Mouse (Mus musculus) heart, adult 11 months (tissue): ENCODE results near the gene Slc22a17.
A peak's percentile ranks its signal among the peaks of the same experiment; 100 is the strongest.
"Not testable (repeated sequence)": the region's sequence is repeated elsewhere in the genome, so short reads cannot be mapped to it uniquely, and the experiment has no call there.

Experiments used
- DNase-seq: peaks from one replicate; pipeline ENCODE4 v3.0.0; 2022

Slc22a17 gene

GRCm38 (mm10) chr14:54912886-54913285 is at the start of gene Slc22a17:
TSS of gene Slc22a17 (minus strand) at chr14:54913132.
- DNase-seq = peak; percentile 98

- no peak for DNase-seq
Observed at GRCm38 (mm10) chr14:54962714-54963113, 49.8 kb upstream of the Slc22a17 start.

GRCm38 (mm10) chr14:54961487-54961886 is 48.6 kb upstream of the Slc22a17 start:
- DNase-seq = no peak

GRCm38 (mm10) chr14:54960769-54961168 is 47.8 kb upstream of the Slc22a17 start:
- DNase-seq = no peak

GRCm38 (mm10) chr14:54959853-54960613 is 47.1 kb upstream of the Slc22a17 start:
- DNase-seq = peak; percentile 94

GRCm38 (mm10) chr14:54959197-54959596 is 46.3 kb upstream of the Slc22a17 start:
- no peak for DNase-seq

GRCm38 (mm10) chr14:54958503-54958902 is 45.6 kb upstream of the Slc22a17 start:
- no peak for DNase-seq

- no peak for DNase-seq
Observed at GRCm38 (mm10) chr14:54956533-54956932, 43.6 kb upstream of the Slc22a17 start.

GRCm38 (mm10) chr14:54955481-54955880 is 42.5 kb upstream of the Slc22a17 start:
- no peak for DNase-seq

- DNase-seq = no peak
Observed at GRCm38 (mm10) chr14:54954474-54954873, 41.5 kb upstream of the Slc22a17 start.

GRCm38 (mm10) chr14:54953664-54954206 is 40.8 kb upstream of the Slc22a17 start:
- no peak for DNase-seq

GRCm38 (mm10) chr14:54951587-54951986 is 38.7 kb upstream of the Slc22a17 start:
- no peak for DNase-seq

- no peak for DNase-seq
Observed at GRCm38 (mm10) chr14:54950493-54950892, 37.6 kb upstream of the Slc22a17 start.

GRCm38 (mm10) chr14:54948781-54949180 is 35.8 kb upstream of the Slc22a17 start:
- DNase-seq = no peak

GRCm38 (mm10) chr14:54947008-54947407 is 34.1 kb upstream of the Slc22a17 start:
- DNase-seq = not testable (repeated sequence)

- DNase-seq = no peak
Observed at GRCm38 (mm10) chr14:54945975-54946704, 33.2 kb upstream of the Slc22a17 start.

- DNase-seq = no peak
Observed at GRCm38 (mm10) chr14:54944939-54945338, 32.0 kb upstream of the Slc22a17 start.

- DNase-seq = no peak
Observed at GRCm38 (mm10) chr14:54943971-54944370, 31.0 kb upstream of the Slc22a17 start.

GRCm38 (mm10) chr14:54942479-54942878 is 29.5 kb upstream of the Slc22a17 start:
- no peak for DNase-seq

GRCm38 (mm10) chr14:54941024-54941978 is 28.4 kb upstream of the Slc22a17 start:
- DNase-seq = peak; percentile 93

- DNase-seq = no peak
Observed at GRCm38 (mm10) chr14:54940176-54940530, 27.2 kb upstream of the Slc22a17 start.

GRCm38 (mm10) chr14:54939434-54940175 is 26.7 kb upstream of the Slc22a17 start:
- DNase-seq = peak; percentile 95
